Mouse (Mus musculus) stomach, postnatal 0 days (tissue): ENCODE measurements around the gene Smg9.

Experiments
- CTCF ChIP-seq: IDR thresholded peaks from 2 replicates; pipeline ENCODE4 v1.5.1; 2016; ENCODE audit warnings: antibody characterized with exemption, low read depth, mild to moderate bottlenecking, moderate library complexity
- EP300 ChIP-seq: optimal IDR thresholded peaks from 2 replicates; pipeline ENCODE3; 2016; ENCODE audit warnings: antibody characterized with exemption

- no peak for TF ChIP-seq EP300
- no peak for TF ChIP-seq CTCF
Measured at GRCm38 (mm10) chr7:24369731-24370541, 29.5 kb upstream of the Smg9 start, which contains the start of gene Kcnn4.
